Mouse (Mus musculus): ENCODE results near the gene Hoxb7. TPM values are rescaled to one million over a fixed set of nuclear protein-coding genes. Genes with fewer than 3 reads are reported as not detected.

Gene Hoxb7
- polyA plus RNA-seq, 1 experiment = not detected

GRCm38 (mm10) chr11:96311520-96312417, 25.3 kb downstream of the Hoxb7 start:
- no peak for DNase-seq (ENCODE audit: extremely low spot score in 1 of 2, low spot score in 1 of 2)

- DNase-seq (ENCODE audit: extremely low spot score in 1 of 2, low spot score in 1 of 2) = no peak
Observed at GRCm38 (mm10) chr11:96313134-96313533, 26.7 kb downstream of the Hoxb7 start.

- DNase-seq (ENCODE audit: extremely low spot score in 1 of 2, low spot score in 1 of 2) = no peak
Observed at GRCm38 (mm10) chr11:96313806-96314428, 27.5 kb downstream of the Hoxb7 start.

- DNase-seq (ENCODE audit: extremely low spot score in 1 of 2, low spot score in 1 of 2) = no peak
Observed at GRCm38 (mm10) chr11:96314671-96315343, 28.4 kb downstream of the Hoxb7 start.

- no peak for DNase-seq (ENCODE audit: extremely low spot score in 1 of 2, low spot score in 1 of 2)
Observed at GRCm38 (mm10) chr11:96315344-96315681, 28.9 kb downstream of the Hoxb7 start.

GRCm38 (mm10) chr11:96316696-96317607, 30.5 kb downstream of the Hoxb7 start:
- DNase-seq (ENCODE audit: extremely low spot score in 1 of 2, low spot score in 1 of 2) = no peak

- DNase-seq (ENCODE audit: extremely low spot score in 1 of 2, low spot score in 1 of 2) = no peak
Observed at GRCm38 (mm10) chr11:96317608-96318367, 31.4 kb downstream of the Hoxb7 start, which contains the start of gene Hoxb4. TSS of gene Hoxb4 (plus strand) at chr11:96318267.

GRCm38 (mm10) chr11:96318368-96319070, 32.1 kb downstream of the Hoxb7 start:
- DNase-seq (ENCODE audit: extremely low spot score in 1 of 2, low spot score in 1 of 2) = no peak

- no peak for DNase-seq (ENCODE audit: extremely low spot score in 1 of 2, low spot score in 1 of 2)
Observed at GRCm38 (mm10) chr11:96319071-96319902, 32.9 kb downstream of the Hoxb7 start.

- no peak for DNase-seq (ENCODE audit: extremely low spot score in 1 of 2, low spot score in 1 of 2)
Observed at GRCm38 (mm10) chr11:96319910-96320309, 33.5 kb downstream of the Hoxb7 start.

- DNase-seq (ENCODE audit: extremely low spot score in 1 of 2, low spot score in 1 of 2) = no peak
Observed at GRCm38 (mm10) chr11:96320688-96321087, 34.3 kb downstream of the Hoxb7 start.

- no peak for DNase-seq (ENCODE audit: extremely low spot score in 1 of 2, low spot score in 1 of 2)
Observed at GRCm38 (mm10) chr11:96321846-96322245, 35.4 kb downstream of the Hoxb7 start.

GRCm38 (mm10) chr11:96322738-96323137, 36.3 kb downstream of the Hoxb7 start:
- DNase-seq (ENCODE audit: extremely low spot score in 1 of 2, low spot score in 1 of 2) = no peak

- DNase-seq (ENCODE audit: extremely low spot score in 1 of 2, low spot score in 1 of 2) = no peak
Observed at GRCm38 (mm10) chr11:96323154-96323553, 36.7 kb downstream of the Hoxb7 start, which contains the start of gene Hoxb3. TSS of gene Hoxb3 (plus strand) at chr11:96323326.

- DNase-seq (ENCODE audit: extremely low spot score in 1 of 2, low spot score in 1 of 2) = no peak
Observed at GRCm38 (mm10) chr11:96324125-96324524, 37.7 kb downstream of the Hoxb7 start.

GRCm38 (mm10) chr11:96324965-96325364, 38.5 kb downstream of the Hoxb7 start:
- DNase-seq (ENCODE audit: extremely low spot score in 1 of 2, low spot score in 1 of 2) = no peak

- no peak for DNase-seq (ENCODE audit: extremely low spot score in 1 of 2, low spot score in 1 of 2)
Observed at GRCm38 (mm10) chr11:96325747-96326212, 39.4 kb downstream of the Hoxb7 start.

- DNase-seq (ENCODE audit: extremely low spot score in 1 of 2, low spot score in 1 of 2) = no peak
Observed at GRCm38 (mm10) chr11:96326705-96327104, 40.3 kb downstream of the Hoxb7 start.
